Mouse (Mus musculus) urinary bladder, postnatal 14 days (tissue): Measurements from ENCODE around the gene 9330182O14Rik.

Experiments used
- DNase-seq: peaks from one replicate; pipeline ENCODE4 v3.0.0; 2021; ENCODE audit warnings: low spot score

9330182O14Rik gene

GRCm38 (mm10) chr15:40134152-40134792, at the start of gene 9330182O14Rik:
Gene 9330182O14Rik (plus strand): TSS chr15:40134365.
- no peak for DNase-seq

- DNase-seq: no peak
Observed at GRCm38 (mm10) chr15:40103304-40103703, 30.9 kb upstream of the 9330182O14Rik start.

- DNase-seq: no peak
Observed at GRCm38 (mm10) chr15:40105712-40106111, 28.5 kb upstream of the 9330182O14Rik start.

GRCm38 (mm10) chr15:40113888-40114576, 20.1 kb upstream of the 9330182O14Rik start:
- no peak for DNase-seq

- no peak for DNase-seq
Observed at GRCm38 (mm10) chr15:40114600-40115271, 19.4 kb upstream of the 9330182O14Rik start.

- DNase-seq: no peak
Observed at GRCm38 (mm10) chr15:40116396-40116795, 17.8 kb upstream of the 9330182O14Rik start.

- DNase-seq: no peak
Observed at GRCm38 (mm10) chr15:40124211-40124953, 9.8 kb upstream of the 9330182O14Rik start.

GRCm38 (mm10) chr15:40129496-40129895, 4.7 kb upstream of the 9330182O14Rik start:
- DNase-seq: peak; percentile 4

- DNase-seq: peak; percentile 73
Observed at GRCm38 (mm10) chr15:40130880-40131478, 3.2 kb upstream of the 9330182O14Rik start.

- no peak for DNase-seq
Observed at GRCm38 (mm10) chr15:40132408-40132807, 1.8 kb upstream of the 9330182O14Rik start.

- DNase-seq: no peak
Observed at GRCm38 (mm10) chr15:40144221-40144620, 10.1 kb downstream of the 9330182O14Rik start.

- DNase-seq: no peak
Observed at GRCm38 (mm10) chr15:40157683-40158082, 23.5 kb downstream of the 9330182O14Rik start.

GRCm38 (mm10) chr15:40166560-40167275, 32.6 kb downstream of the 9330182O14Rik start:
- DNase-seq: peak; percentile 36

GRCm38 (mm10) chr15:40167276-40168139, 33.3 kb downstream of the 9330182O14Rik start:
- DNase-seq: no peak

- DNase-seq: no peak
Observed at GRCm38 (mm10) chr15:40168140-40168688, 34.0 kb downstream of the 9330182O14Rik start.

- no peak for DNase-seq
Observed at GRCm38 (mm10) chr15:40169061-40169460, 34.9 kb downstream of the 9330182O14Rik start.

- DNase-seq: no peak
Observed at GRCm38 (mm10) chr15:40169705-40170104, 35.5 kb downstream of the 9330182O14Rik start.

- no peak for DNase-seq
Observed at GRCm38 (mm10) chr15:40179423-40179822, 45.3 kb downstream of the 9330182O14Rik start.

GRCm38 (mm10) chr15:40187017-40187416, 52.9 kb downstream of the 9330182O14Rik start:
- no peak for DNase-seq
